Mouse (Mus musculus) CD4-positive, CD25-positive, alpha-beta regulatory T cell (primary cell): ENCODE measurements around the gene Lipi. TPM values are rescaled to one million over a fixed set of nuclear protein-coding genes. Genes with fewer than 3 reads are reported as not detected.

Source experiments
- polyA plus RNA-seq: library from polyadenylated mRNA; unstranded; fragments of 100-300 nt; shearing (Covaris generic); gene quantifications from one replicate; pipeline ENCODE4 v1.2.1, GENCODE M21; 2017

Gene Lipi
- polyA plus RNA-seq = not detected

DNA sequence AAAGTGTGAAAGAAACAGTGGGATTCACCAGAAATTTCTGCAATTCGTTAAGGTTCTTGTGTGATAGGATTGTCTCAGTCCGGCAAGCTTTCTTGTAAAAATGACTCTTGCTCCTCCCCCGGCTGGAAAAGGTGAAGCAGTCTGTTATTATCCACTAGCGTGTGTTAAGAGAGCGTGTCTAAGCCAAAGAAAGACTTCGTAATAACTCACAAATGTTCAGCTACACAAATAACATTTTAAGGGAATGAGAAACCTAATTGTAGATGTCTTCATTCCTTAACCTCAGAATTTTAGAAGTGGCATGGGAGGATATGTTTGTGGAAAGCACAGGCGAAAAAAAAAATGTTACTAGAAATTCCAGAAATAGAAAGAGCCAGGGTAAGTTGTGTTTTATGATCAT, at the start of gene Lipi:
TSS of gene Lipi (minus strand) at position 101 of the 400 bp plus-strand sequence.

DNA sequence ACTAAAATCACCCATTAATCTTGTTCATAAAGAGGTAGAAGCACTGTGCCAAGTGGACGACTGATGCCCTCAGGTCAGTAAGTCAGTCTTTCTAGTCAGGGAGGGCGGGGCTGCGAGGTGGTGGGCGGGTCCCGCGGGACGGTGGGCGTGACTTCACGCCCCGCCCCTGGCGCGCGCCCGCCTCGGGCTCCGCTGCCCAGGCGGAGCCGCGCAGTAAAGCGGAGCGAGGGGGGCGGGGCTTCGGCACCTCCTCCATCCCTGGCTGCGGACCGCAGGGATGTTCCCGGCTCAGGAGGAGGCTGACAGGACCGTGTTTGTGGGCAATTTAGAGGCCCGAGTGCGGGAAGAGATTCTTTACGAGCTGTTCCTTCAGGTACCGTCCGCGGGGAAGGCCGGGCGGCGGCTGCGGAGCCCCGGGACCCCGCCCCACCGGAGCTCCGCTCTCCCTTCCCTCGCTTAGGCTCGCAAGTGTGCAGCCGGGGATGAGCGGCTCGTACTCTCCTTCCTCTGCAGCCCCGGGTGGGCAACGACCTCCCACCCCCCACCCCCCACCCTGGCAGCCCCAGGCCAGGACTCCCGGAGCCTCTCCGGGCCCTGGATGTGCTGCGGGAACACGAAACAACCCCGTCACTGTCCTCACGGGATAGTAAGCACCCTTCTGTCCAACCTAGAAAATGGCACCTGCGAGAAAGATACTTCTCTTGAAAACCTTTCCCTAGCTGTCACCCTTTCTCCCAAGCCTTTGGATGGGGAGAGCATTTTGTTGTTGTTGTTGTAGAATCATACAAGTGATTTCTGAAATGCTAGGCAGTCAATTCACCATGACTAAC, 7.0 kb upstream of the Lipi start, which contains the start of gene Rbm11:
TSS of gene Rbm11 (plus strand) at position 174 of the 830 bp plus-strand sequence.

Other genes starting within 250 kb of the Lipi start
- gene Rbm11, start 6.8 kb upstream of the Lipi start, polyA plus RNA-seq = 0.75 TPM
- 9.1 TPM for gene Hspa13, start 181.0 kb upstream of the Lipi start, polyA plus RNA-seq